Mouse (Mus musculus) splenic B cell, adult 2 months (primary cell): ENCODE measurements at regions not wholly inside any gene's neighbourhood (a gene's known extent, or its start where the extent isn't known, plus 50 kb on each side); places are given as distances from the start of the nearest gene placed in this dataset.

Experiments
- DNase-seq: peaks from one replicate; pipeline ENCODE4 v3.0.0-alpha.2; 2011; ENCODE audit warnings: low read depth, low spot score
- H3K27me3 ChIP-seq: 2 replicates; pipeline ENCODE4 v1.6.1; 2012; ENCODE audit warnings: mild to moderate bottlenecking, low read length, moderate library complexity, mixed read lengths; ENCODE audit not compliant: control insufficient read depth, poor library complexity, insufficient read depth, severe bottlenecking
- H3K36me3 ChIP-seq: 2 replicates; pipeline ENCODE4 v1.6.1; 2012; ENCODE audit warnings: mild to moderate bottlenecking, low read length, moderate library complexity, mixed read lengths; ENCODE audit not compliant: control insufficient read depth, poor library complexity, insufficient read depth, severe bottlenecking

DNA sequence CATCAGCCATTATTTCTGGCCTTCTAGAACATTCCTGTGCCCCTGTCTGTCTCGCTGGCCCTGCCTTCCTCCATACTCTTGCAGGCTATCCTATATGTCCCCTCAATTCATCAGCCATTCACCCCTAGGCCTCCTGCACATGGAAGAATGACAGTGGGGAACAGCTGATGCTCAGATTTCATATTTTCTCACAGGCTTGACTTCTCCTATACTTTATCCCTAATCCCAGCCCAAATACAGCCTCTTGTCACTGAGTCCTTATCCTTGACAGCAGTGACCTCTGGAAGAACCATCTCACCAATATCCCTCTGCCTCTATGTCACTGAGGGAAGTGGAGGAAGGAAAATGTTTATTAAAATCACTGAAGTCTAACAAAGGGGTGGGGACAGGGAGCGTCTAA, 341.4 kb downstream of the Tns1 start:
- H3K36me3 ChIP-seq: no peaks in the 10 kb centered on the region
- no peak for DNase-seq
- H3K27me3 ChIP-seq: no peaks in the 10 kb centered on the region

DNA sequence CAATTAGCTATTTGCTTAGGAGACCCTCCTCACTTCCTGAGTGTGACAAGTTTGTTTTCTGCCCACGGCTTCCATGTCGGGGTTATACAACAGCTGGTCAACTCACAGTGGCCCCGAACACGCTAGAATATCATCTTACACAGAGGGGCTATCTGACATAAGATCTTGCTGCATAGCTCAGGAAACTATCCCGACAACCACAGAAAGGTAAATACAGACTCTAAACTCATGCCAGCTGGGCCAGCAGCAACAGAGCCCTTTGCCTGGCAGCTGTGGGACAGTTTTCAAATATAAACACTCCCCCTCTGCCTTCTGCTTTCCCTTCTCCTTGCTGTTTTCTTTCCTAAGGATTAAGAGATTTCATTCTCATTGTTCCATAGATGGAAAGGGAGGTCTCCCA, 352.5 kb downstream of the Tns1 start:
- Histone ChIP-seq H3K27me3 (no peaks in the 10 kb centered on the region; the same call in 1 of the 2 replicates), H3K36me3 (no peaks in the 10 kb centered on the region)
- no peak for DNase-seq

- H3K27me3 ChIP-seq: no peaks in the 10 kb centered on the region; the same call in 1 of the 2 replicates
- no peak for DNase-seq
Measured at GRCm38 (mm10) chr1:73770631-73771030, 353.6 kb downstream of the Tns1 start.

DNA sequence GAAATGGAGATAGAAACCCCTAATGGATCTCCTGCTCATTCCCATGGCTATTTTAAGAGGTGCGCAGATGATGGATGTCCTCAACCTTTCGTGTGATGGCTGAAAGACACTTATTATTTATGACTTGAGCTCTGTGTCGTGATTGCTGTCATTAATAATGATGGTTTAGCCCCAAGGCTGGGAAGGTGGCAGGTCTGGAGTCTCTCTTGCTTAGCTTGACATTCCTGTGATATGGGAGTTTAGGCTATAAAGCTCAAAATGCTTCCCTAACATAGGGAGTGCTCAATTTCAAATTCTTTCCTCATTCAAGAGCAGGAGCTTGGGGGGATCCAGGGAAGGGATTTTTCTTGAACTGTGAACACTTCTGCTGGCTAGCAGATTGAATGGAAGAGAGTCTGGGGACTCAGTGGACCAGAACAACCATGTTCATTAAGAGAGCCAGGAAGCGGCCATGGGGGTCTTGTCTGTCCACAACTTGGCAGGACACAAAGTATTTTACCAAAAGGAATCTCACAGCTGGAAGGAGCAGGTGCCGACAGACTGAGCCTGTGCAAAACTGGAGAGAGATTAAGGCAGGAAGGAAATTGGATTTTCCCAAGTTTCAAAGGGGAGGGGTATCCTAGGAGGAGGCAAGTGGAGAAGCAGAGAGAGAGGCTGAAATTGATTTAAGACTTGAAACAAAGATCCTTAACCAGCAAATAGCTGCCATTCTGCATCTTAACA, 359.5 kb downstream of the Tns1 start:
- Histone ChIP-seq H3K27me3 (no peaks in the 10 kb centered on the region), H3K36me3 (no peaks in the 10 kb centered on the region)
- no peak for DNase-seq

More at GRCm38 (mm10) chr1:73770631-73771030, 353.6 kb downstream of the Tns1 start:
- H3K36me3 ChIP-seq: no peaks in the 10 kb centered on the region

- H3K36me3 ChIP-seq: no peaks in the 10 kb centered on the region
- DNase-seq: no peak
- no peaks in the 10 kb centered on the region for H3K27me3 ChIP-seq
Measured at GRCm38 (mm10) chr1:73758110-73759061, 365.9 kb downstream of the Tns1 start.

DNA sequence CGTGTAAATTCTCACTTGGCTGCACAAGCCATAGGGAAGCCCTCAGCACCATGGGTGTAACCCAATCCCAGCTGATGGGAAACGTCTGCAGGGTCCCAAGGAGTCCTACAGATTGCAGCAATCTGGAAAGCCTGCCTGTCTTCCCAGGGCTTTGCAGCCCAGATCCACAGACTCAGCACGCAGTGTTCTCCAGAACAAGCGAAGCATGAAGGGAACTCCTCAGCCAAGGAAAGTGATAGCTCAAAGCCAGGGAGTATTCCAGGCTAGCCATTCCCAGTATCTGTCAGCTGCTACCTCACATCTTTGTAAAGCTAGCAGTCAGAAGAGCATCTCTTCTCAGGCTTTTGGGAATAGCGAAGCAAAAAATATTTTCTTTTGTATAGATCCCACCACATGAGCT, 368.5 kb downstream of the Tns1 start:
- no peak for DNase-seq
- H3K27me3 ChIP-seq: no peaks in the 10 kb centered on the region

DNA sequence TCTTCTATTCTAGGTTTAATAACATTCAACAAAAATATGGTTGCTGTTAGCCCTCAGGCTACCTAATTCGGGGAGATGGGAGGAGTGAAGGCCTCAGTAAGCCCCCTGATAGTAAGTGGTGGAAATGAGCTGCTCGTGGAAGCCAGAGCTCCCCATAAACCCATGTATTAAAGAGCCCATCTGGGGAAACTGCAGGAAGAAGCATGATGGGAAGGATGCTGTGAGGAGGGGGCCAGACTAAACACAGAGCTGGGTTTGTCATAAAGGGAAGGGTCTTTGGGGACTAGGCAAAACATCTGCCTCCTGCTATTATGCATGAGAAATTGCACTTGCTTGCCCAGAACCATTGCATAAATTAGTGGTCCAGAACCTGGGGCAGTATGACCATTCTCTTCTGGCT, 369.3 kb downstream of the Tns1 start:
- H3K27me3 ChIP-seq: no peaks in the 10 kb centered on the region
- no peaks in the 10 kb centered on the region for H3K36me3 ChIP-seq
- no peak for DNase-seq

More for the DNA sequence above, 368.5 kb downstream of the Tns1 start:
- H3K36me3 ChIP-seq: no peaks in the 10 kb centered on the region

DNA sequence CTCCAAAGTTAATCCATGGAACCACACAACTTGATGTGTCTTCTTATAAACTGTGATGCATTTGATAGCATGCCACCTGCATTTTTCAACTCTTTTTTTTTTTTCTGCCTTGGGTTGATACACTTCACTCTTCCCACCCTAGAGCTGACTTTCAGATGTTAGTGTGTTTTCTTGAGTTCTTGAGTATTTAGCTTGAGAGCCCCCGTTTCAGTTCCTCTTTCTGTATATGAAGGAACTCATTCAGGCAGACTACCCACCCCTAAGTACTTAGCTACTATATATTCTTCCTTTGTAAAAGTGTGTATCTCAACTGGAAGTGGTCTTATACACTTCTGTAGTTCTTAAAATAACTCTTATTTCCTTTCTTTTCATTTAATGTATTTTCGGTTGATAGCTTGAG, 371.1 kb downstream of the Tns1 start:
- Histone ChIP-seq H3K36me3 (no peaks in the 10 kb centered on the region), H3K27me3 (no peaks in the 10 kb centered on the region)
- DNase-seq: peak; percentile 64

DNA sequence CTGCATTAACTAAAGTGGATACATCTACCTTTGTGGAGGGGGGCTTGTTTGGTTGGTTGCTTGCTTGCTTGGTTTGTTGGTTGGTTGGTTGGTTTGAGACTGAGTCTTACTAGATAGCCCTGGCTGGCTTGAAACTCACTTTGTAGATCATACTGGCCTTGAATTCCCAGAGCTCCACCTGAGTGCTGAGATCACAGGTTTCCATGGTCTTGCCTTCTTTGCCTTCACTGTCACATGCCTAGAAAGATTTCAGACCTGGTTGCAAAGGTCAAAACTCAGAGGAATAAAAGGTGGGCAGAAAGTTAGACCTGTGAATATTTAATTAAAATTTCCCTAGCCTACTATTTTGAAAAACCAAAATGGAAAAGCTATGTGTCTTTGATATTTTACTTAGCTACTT, 375.5 kb downstream of the Tns1 start:
- no peak for DNase-seq
- Histone ChIP-seq H3K27me3 (no peaks in the 10 kb centered on the region), H3K36me3 (no peaks in the 10 kb centered on the region)

DNA sequence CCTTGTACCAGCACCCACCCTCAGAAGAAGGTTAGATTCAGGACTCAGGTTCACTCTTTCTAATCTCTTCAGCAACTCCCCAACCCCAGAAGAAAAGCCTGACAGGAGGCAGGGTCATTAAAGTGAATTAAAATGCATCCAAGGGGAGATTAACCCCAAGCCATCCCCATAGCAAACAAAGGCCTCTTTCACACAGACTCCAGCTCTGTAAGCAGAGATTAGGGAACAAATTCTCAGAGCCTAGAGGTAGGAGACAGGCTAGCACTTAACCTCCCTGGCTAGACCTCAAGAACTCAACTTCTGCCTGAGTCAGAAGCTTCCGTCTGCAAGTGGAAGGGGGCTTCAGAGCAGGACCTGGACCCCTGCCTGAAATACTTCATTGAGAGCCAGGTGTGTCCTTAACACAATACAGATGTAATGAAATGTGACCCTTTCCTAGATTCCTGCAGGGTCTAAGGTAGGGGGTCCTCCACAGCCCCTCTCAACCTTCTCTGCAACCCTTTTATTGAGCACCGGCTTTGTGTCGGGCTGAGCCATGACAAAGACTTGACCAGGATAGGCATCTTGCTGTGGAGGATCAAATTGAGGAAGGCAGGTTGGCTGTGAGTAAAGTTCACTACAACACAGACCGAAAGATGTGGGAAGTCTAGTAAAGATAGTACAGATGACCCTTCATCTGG, 379.6 kb downstream of the Tns1 start:
- no peak for DNase-seq
- H3K36me3 ChIP-seq: no peaks in the 10 kb centered on the region
- H3K27me3 ChIP-seq: no peaks in the 10 kb centered on the region; the same call in 1 of the 2 replicates

DNA sequence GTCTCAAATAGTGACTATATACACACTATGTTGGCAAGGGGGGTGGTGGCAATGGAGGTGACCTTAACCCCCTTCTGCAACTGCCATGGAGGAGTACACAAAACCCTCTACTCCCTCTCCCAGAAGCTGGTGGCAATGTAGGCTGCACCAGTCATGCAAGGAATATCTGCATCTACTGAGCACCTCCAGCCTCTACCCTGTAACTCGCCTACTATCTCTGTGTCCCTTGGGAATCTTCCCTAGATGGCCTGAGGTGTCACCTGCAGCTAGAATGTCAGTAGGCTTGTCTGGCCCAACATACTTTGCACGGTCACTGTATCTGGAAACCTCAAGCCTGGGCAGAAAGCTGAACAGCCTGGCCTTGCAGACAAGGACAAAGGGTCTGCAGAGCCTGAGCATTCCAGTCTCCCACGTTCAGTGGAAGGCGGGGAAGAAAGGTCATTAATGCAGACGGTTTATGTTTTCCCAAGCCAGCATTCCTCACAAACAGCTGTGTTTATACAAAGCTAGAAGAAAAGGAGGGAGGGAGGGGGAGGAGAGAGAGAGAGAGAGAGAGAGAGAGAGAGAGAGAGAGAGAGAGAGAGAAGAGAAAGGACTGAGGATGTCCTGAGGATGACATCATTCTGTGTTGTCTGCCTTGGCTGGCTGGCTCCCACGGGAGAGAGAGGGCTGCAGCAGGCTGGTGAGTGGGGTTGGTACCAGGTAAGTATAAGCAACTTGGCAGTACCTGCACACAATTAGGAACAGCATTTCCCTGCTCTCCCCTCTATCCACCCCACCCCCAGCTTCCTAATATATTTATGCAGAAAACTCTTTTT, 380.3 kb downstream of the Tns1 start:
- no peaks in the 10 kb centered on the region for H3K36me3 ChIP-seq
- no peak for DNase-seq
- H3K27me3 ChIP-seq: no peaks in the 10 kb centered on the region; the same call in 1 of the 2 replicates

DNA sequence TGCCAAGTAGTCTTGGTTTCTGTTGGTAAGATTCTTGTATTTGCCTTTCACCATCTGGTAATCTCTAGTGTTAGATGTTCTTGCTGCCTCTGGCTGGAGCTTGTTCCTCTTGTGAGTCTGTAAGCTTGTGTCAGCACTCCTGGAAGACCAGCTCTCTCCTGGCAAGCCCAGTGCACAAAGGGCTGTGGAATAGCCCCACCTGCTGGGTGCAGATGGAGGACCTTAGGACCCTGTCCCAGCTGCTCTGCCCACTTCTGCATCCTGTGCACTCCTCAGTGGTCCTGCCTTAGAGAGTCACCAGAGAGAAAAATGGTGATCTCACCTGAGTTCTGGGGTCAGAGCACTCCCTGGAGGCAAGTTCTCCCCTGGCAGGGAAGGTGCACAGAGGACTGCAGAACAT, 387.2 kb downstream of the Tns1 start:
- DNase-seq: no peak
- Histone ChIP-seq H3K36me3 (no peaks in the 10 kb centered on the region), H3K27me3 (no peaks in the 10 kb centered on the region; the same call in 1 of the 2 replicates)

GRCm38 (mm10) chr1:73728377-73728776, 395.9 kb downstream of the Tns1 start:
- no peaks in the 10 kb centered on the region for H3K36me3 ChIP-seq
- no peaks in the 10 kb centered on the region for H3K27me3 ChIP-seq
- no peak for DNase-seq

DNA sequence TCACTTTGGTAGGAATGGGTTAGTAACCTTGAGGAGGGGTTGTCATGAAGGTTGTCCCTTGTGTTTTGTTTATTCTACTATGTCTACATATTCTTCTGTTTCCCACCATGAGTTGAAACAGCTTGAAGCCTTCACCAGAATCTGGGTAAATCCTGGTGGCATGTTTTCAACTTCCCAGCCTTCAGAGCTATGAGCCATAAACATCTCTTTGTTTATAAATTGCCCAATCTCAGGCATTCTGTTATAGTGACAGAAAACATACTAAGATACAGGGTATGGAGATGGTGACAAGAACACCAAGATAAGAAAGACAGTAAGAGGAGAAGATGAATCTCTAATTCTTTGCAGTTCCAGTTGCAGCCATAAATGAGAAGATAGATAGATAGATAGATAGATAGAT, 396.5 kb downstream of the Tns1 start:
- Histone ChIP-seq H3K36me3 (no peaks in the 10 kb centered on the region), H3K27me3 (no peaks in the 10 kb centered on the region)
- DNase-seq: no peak
